Mouse (Mus musculus) E14TG2a.4 (cell line): ENCODE measurements at regions not wholly inside any gene's neighbourhood (a gene's known extent, or its start where the extent isn't known, plus 50 kb on each side); places are given as distances from the start of the nearest gene placed in this dataset.

Source experiments
- CTCF ChIP-seq: conservative IDR thresholded peaks from 2 replicates; pipeline ENCODE4 v1.5.1; 2014; ENCODE audit warnings: low read length
- POU5F1 ChIP-seq: IDR thresholded peaks from 2 replicates; pipeline ENCODE4 v1.6.1; 2014; ENCODE audit warnings: low read length, borderline replicate concordance

DNA sequence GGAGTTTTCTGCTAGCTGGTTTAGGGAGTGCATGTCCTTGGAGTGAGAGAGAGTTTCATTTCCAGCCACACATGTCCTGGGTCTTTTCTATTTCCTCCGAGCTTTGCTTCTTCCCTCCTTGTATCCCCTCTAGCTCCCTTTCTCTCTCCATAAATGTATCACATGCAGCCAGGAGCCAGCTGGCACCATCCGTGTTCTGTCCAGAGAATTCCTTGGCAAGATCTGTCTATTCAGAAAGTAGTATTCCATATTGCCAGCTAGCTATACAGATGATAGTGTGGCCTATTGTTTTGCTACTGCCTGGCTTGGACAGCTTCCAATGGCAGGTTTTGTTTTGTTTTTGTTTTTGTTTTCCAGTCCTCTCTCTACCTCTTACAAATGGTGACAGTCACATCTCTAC, 195.3 kb downstream of the Wdr11 start:
- TF ChIP-seq CTCF (no peak), POU5F1 (no peak)
